Mouse (Mus musculus) heart, adult 9 months (tissue): ENCODE data around the gene Brpf3.
A peak's percentile ranks its signal among the peaks of the same experiment; 100 is the strongest.
"Not testable (repeated sequence)": the region's sequence is repeated elsewhere in the genome, so short reads cannot be mapped to it uniquely, and the experiment has no call there.

Experiments
- DNase-seq, 2 experiments: peaks; one replicate each; pipeline ENCODE4 v3.0.0; 2022; ENCODE audit warnings: low spot score in 2 of 2

Gene Brpf3

DNA sequence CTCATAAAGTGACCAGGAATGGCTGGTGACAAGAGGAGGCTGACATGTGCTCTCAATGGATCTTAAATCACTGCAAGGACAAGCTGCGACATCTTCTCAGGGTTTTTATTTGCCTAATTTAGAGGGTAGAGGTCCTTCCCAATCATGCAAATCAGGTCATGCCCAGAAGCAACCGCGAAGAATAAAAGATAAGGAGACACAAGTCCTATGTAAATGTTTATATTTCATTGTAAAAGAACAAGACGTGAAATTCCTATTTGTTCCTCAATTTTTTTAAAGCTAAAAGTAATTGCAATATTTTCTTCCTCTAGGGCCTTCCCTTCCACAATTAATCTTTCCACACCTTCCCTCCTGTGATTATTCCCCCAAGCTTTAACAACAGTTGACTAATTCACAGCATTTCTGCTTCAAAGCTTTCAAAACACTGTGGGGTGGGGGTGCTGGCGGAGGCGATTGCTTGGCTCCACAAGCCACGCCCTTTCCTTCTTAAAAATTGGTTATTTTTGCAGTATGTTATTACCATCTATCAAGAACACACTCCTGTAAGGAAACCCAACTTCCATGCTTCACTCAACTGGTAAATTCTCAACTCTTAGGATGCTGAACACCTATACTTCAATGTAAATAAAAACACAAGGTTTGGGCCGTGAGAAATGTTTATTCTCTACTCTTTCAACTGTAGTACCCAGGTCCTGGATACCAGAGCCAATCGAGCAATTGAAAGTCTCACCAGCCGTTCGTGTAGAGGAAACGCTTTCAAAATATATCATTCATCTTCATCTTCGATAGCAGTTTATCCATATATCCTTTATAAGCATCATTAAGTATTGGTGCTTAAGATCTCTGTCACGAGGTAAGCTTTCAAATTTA is 1.4 kb upstream of the Brpf3 start:
- peak in 1 of 2 experiments; percentile 7 for DNase-seq

GRCm38 (mm10) chr17:28800281-28800670 is 614 bp upstream of the Brpf3 start:
- DNase-seq: no peak

GRCm38 (mm10) chr17:28801474-28802005 is 650 bp downstream of the Brpf3 start:
- peak; percentile 98 to 99 for DNase-seq

DNA sequence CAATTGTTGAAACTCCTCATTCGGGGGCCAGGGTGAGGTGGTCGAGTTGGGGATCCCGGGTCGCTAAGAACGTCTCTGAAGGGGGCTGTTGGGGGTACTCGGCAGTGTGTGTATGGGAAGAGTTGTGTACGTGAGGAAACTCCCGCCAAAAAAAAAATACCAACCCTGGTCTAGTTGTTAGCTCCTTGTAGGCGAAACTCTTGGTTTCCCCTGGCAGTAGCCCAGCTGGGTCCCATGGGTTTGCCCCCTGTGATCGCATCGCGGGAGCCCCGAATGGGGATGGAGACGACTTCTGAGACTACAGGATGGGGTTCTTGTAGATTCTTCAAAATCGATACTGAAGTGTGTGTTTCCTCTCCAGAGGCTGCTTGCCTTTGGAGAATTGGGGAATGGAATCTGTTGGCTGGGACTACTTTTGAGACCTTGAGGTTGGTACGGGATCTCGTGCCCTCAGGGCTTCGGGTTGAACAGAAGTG is 1.2 kb downstream of the Brpf3 start:
- no peak for DNase-seq

DNA sequence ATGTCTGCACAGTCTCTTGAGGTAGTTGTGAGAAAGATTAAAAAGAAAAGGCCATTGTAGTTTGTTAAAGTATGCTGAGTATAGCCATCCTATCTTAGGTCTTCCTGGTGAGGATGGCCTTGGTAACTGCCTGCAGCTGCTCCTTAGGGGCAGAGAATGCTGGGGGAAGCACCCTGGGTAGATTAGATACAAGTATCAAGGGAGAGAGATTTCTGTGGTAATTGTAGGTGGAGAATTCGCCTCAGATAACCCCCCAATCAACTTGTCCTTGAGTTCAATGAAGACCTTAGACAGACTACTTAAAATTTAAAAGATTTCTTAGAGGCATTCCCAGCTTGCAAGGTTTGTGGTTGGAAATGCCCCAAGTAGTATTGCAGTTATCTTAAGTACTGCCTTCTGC is 2.4 kb downstream of the Brpf3 start:
- no peak for DNase-seq

DNA sequence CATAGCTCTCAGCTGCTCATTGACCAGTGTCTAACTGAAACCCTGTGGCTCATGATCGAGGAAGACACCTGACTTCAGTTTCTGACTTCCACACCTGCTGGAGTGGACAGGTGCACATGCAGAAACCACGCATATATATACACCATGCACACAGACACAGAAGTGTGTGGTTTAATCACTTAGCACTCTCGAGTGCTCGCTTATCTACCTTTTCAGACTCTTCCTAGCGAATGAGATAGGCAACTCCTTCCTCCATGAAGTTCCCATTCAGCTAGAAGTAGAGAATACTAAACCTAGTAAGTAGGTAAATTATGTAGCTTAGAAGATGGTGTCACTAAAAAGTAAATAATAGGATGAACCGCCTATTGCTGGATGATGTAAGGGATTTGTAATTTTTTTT is 4.1 kb downstream of the Brpf3 start:
- no peak for DNase-seq

DNA sequence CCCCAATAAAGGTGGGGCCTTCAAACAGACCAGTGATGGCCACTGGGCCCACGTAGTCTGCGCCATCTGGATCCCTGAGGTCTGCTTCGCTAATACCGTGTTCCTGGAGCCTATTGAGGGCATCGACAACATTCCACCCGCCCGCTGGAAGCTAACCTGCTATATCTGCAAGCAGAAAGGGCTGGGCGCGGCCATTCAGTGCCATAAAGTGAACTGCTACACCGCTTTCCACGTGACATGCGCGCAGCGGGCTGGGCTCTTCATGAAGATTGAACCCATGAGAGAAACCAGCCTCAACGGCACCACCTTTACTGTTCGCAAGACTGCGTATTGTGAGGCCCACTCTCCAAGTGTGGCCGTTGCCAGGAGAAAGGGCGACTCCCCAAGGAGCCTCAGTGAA is 5.9 kb downstream of the Brpf3 start:
- no peak for DNase-seq

DNA sequence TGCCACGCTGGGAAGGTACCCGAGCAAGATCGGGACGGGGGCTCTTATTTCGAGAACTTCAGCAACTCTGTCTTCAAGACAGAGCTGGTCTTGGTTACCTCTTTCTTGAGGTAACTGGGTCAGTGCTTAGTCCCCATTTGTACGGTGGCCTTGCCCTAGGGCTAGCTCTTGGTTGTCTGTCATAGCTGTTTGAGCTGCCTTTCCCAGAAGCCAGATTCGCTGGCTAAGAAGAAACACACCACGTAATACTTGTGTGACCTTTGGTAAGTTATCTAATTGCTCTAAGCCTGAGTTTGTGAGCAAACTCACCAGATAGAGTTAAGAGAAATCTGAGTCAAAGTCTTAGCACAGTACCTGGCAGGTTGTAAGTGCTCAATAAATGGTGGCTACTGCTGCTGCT is 7.8 kb downstream of the Brpf3 start:
- no peak for DNase-seq

- no peak for DNase-seq
Observed at GRCm38 (mm10) chr17:28809175-28809831, 8.4 kb downstream of the Brpf3 start.

GRCm38 (mm10) chr17:28812345-28812744 is 11.5 kb downstream of the Brpf3 start:
- DNase-seq: no peak

- DNase-seq: no peak
Observed at GRCm38 (mm10) chr17:28814529-28815097, 13.7 kb downstream of the Brpf3 start.

GRCm38 (mm10) chr17:28815384-28816004 is 14.6 kb downstream of the Brpf3 start:
- no peak for DNase-seq

DNA sequence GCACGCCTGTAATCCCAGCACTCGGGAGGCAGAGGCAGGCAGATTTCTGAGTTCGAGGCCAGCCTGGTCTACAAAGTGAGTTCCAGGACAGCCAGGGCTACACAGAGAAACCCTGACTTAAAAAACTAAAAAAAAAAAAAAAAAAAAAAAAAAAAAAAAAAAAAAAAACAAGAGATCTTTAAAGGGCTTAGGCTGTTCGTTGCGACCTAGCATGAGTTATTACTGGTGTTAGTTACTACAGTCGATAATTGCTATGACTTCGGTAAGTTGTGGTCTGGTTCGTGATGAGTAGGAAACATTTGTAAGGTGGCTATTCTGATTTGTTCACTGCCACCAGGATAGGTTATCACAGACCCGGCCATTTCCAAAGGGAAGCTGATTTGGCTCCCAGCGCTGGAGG is 15.4 kb downstream of the Brpf3 start:
- DNase-seq: not testable (repeated sequence)

DNA sequence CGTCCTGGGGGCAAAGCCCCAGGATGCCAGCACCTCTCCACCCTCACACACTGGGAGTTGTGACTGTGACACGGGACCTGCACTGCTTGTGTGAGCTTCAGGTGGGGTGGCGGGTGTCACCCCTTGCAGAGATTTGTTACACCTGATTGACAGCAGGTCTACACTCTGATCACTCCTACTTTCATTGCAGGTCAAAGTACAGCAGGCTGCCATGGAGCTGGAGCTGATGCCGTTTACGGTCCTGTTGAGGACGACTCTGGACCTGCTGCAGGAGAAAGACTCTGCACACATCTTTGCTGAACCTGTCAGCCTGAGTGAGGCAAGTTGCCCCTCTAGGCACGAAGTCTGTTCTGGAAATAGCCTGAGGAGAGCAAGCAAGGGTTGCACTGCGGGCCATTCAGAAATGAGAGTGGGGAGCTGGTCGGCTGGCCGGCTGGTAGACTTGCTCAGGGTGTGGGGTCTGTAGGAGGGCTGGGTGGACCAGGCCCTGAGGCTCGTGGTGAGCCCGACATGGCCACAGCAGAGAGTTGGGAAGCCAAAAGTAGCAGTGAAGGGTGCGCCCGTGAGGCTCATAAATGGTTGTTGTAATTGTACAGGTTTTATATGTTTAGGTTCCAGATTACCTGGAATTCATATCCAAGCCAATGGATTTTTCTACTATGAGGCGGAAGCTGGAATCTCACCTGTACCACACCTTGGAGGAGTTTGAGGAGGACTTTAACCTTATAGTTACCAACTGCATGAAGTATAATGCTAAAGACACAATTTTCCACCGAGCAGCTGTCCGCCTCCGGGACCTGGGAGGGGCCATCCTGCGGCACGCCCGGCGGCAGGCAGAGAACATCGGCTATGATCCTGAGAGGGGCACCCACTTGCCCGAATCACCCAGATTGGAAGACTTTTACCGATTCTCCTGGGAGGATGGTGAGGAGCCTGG is 16.3 kb downstream of the Brpf3 start:
- no peak for DNase-seq

GRCm38 (mm10) chr17:28820189-28820588 is 19.3 kb downstream of the Brpf3 start:
- no peak for DNase-seq

- no peak for DNase-seq
Observed at GRCm38 (mm10) chr17:28823004-28823745, 22.3 kb downstream of the Brpf3 start.

- no peak for DNase-seq
Observed at GRCm38 (mm10) chr17:28823749-28824148, 22.9 kb downstream of the Brpf3 start.

GRCm38 (mm10) chr17:28824896-28825295 is 24.0 kb downstream of the Brpf3 start:
- DNase-seq: no peak

DNA sequence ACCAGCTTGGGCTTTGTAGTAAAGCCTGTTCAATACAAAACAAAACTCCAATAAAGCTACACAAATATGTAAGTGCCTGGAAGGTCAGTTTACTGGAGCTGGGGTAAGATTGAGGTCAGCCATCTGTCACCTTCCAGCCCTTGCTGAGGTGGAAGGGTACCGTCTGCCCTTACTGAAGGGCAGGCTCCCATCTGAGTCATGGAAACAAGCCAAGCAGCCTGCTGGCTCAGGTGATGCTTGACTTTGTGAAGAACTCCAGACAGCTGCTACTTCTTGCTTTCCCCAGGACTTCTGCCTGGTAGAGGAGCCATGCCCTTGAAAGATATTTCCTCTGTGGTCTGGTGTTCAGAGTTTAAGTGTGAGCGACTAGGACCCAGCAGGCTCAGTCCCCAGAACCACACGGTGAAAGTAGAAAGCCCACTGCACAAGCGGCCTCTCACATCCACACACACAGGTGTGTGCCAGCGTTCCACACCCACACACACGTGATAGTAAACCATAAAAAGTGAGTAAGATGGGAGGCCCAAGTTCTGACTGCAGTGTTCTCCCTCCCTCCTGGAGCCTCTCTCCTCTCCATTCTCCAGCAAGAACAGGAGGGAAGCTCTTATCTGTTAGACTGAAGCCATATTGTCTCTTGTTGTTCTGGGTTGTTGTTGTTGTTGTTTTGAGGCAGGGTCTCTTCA is 24.6 kb downstream of the Brpf3 start:
- DNase-seq: no peak
